Mouse (Mus musculus): Measurements from ENCODE around the gene Smim10l2a.

DNA sequence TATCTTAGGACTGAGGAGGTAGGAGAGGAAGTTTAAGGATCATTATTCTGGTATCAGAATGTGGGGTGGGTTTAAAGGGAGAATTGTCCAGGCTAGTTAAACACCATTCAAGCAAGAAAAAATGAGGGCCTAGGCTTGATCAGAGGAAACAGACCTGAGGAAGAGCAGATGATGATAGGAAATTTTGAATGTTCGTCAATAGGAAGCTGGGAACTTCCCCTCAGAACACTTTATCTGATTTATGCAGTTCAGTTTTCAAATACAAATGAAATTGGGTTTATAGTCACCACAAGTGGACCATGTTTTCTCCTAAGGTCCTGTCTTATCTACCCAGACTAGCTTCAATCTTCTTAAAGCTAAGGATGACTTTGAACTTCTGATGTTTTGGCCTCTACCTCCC, 31.1 kb downstream of the Smim10l2a start:
- TF ChIP-seq GATA1 (IDR thresholded peaks at IDR 0.05; ENCODE audit: borderline replicate concordance, low read length) (no peak), TAL1 (conservative IDR thresholded peaks at IDR 0.05; ENCODE audit: low read depth, low read length) (no peak), CTCF (IDR thresholded peaks at IDR 0.05; ENCODE audit: low read depth, low read length) (no peak)
